Mouse (Mus musculus) kidney, embryonic 16.5 days (tissue): Measurements from ENCODE around the gene Mtus2. TPM values are rescaled to one million over a fixed set of nuclear protein-coding genes. Genes with fewer than 3 reads are reported as not detected.

Source experiments
- ATAC-seq: fragments of 200-750 bp; cut with Nextera tagmentation; 2 replicates; pipeline ENCODE4 v1.8.0; 2017; ENCODE audit warnings: moderate TSS enrichment; ENCODE audit not compliant: low FRiP score, low TSS enrichment
- H3K27ac ChIP-seq: fragments of 300-500 bp; sonication (generic); 2 replicates; pipeline ENCODE4 v1.5.1; 2014; ENCODE audit warnings: low read length
- H3K27me3 ChIP-seq: fragments of 300-500 bp; sonication (generic); 2 replicates; pipeline ENCODE4 v1.6.1; 2014; ENCODE audit warnings: low read length, control low read depth, mixed read lengths; ENCODE audit not compliant: insufficient read depth
- H3K36me3 ChIP-seq: fragments of 300-500 bp; sonication (generic); 2 replicates; pipeline ENCODE4 v1.6.1; 2014; ENCODE audit warnings: low read length, control low read depth, mixed read lengths; ENCODE audit not compliant: insufficient read depth
- H3K4me1 ChIP-seq: fragments of 300-500 bp; sonication (generic); 2 replicates; pipeline ENCODE4 v1.6.1; 2014; ENCODE audit warnings: low read length, control low read depth, mixed read lengths; ENCODE audit not compliant: insufficient read depth
- H3K4me2 ChIP-seq: fragments of 300-500 bp; sonication (generic); replicated peaks from 2 replicates; pipeline ENCODE4 v1.6.1; 2014; ENCODE audit warnings: low read depth, low read length
- H3K4me3 ChIP-seq: fragments of 300-500 bp; sonication (generic); 2 replicates; pipeline ENCODE4 v1.5.1; 2014; ENCODE audit warnings: mild to moderate bottlenecking, low read length
- H3K9ac ChIP-seq: fragments of 300-500 bp; sonication (generic); replicated peaks from 2 replicates; pipeline ENCODE4 v1.6.1; 2014; ENCODE audit warnings: low read length
- H3K9me3 ChIP-seq: fragments of 300-500 bp; sonication (generic); 2 replicates; pipeline ENCODE4 v1.6.1; 2016; ENCODE audit warnings: low read length, control low read depth
- WGBS: fragments of 180-500 bp; shearing (Covaris S2); extraction: QIAGEN DNeasy Blood & Tissue Kit; methylation state at CpG from one replicate; pipeline ENCODE4 v1.1.7; 2014; 5-methylcytosine and 5-hydroxymethylcytosine counted together
- polyA plus RNA-seq: library from polyadenylated mRNA; unstranded; fragments of >200 nt; fragmentation: Nextera tagmentation; extraction: Ambion mirVana; gene quantifications from 2 replicates; pipeline ENCODE4 v1.2.1, GENCODE M21; 2015

The Mtus2 gene
- polyA plus RNA-seq, 1 experiment from 2014 or later = 2.7 TPM

- H3K4me2 ChIP-seq = no peak overlapping the region
- no peaks in the 10 kb centered on the region for H3K9me3 ChIP-seq
- no peak overlapping the region for H3K9ac ChIP-seq
- H3K4me1 ChIP-seq = no peaks in the 10 kb centered on the region
- H3K4me3 ChIP-seq = no peak overlapping the region
- no peak for ATAC-seq
- H3K36me3 ChIP-seq = no peaks in the 10 kb centered on the region
- WGBS = 40% methylated on average over 1 of the region's 1 CpGs
- H3K27me3 ChIP-seq = no peaks in the 10 kb centered on the region
- no peak overlapping the region for H3K27ac ChIP-seq
Measured at GRCm38 (mm10) chr5:148244471-148244870, 287.4 kb downstream of the Mtus2 start.

DNA sequence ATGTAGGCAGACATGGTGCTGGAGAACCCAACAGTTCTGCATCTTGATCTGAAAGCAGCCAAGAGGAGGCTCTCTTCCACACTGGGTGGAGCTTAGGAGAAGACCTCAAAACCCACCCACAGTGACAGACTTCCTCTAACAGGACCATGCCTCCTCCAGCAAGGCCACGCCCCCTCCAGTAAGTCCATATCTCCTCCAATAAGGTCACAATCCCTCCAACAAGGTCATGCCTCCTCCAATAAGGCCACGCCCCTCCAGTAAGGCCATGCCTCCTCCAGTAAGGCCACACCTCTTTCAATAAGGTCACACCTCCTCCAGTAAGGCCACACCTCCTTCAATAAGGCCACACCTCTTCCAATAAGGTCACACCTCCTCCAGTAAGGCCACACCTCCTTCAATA lies 288.3 kb downstream of the Mtus2 start:
- H3K4me1 ChIP-seq = no peaks in the 10 kb centered on the region
- WGBS = 86% methylated on average over 2 of the region's 2 CpGs
- 0 out of 2 replicates have a peak, but pooled peaks cover under 1% of the 10 kb centered on the region for H3K9me3 ChIP-seq
- no peak overlapping the region for H3K9ac ChIP-seq
- H3K4me3 ChIP-seq = no peak overlapping the region
- no peaks in the 10 kb centered on the region for H3K27me3 ChIP-seq
- H3K36me3 ChIP-seq = no peaks in the 10 kb centered on the region
- no peak overlapping the region for H3K4me2 ChIP-seq
- H3K27ac ChIP-seq = no peak overlapping the region
- no peak for ATAC-seq

DNA sequence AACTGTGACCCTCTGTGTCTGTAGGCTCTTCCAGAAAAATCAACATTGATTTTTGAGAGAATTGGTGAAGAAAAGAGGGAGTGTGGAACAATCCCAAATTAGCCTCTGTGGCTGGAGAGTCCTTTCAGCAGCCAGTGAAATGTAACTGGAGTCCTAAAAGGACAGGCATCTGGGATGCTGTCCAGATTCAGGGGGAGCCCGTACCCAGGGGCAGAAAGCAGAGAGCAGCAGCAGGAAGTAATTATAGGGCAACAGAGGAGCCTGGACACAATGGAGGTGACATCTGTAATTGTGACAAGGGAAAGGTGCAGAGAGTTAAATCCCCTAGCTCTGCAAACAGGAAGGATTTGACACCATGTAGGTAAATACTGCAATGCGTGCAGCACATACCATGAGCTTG lies 291.1 kb downstream of the Mtus2 start:
- no peak overlapping the region for H3K4me2 ChIP-seq
- 0 out of 2 replicates have a peak, but pooled peaks cover 3% of the 10 kb centered on the region for H3K9me3 ChIP-seq
- H3K9ac ChIP-seq = no peak overlapping the region
- no peaks in the 10 kb centered on the region for H3K36me3 ChIP-seq
- no peaks in the 10 kb centered on the region for H3K27me3 ChIP-seq
- H3K4me3 ChIP-seq = no peak overlapping the region
- WGBS = 28% methylated on average over 2 of the region's 2 CpGs
- no peaks in the 10 kb centered on the region for H3K4me1 ChIP-seq
- no peak for ATAC-seq
- no peak overlapping the region for H3K27ac ChIP-seq

GRCm38 (mm10) chr5:148251847-148252246 lies 294.7 kb downstream of the Mtus2 start:
- no peak overlapping the region; the same call in 1 of the 2 replicates for H3K9ac ChIP-seq
- no peak overlapping the region for H3K27ac ChIP-seq
- no peaks in the 10 kb centered on the region for H3K36me3 ChIP-seq
- ATAC-seq = no peak
- no peaks in the 10 kb centered on the region for H3K4me1 ChIP-seq
- H3K4me2 ChIP-seq = no peak overlapping the region
- no peak overlapping the region for H3K4me3 ChIP-seq
- no peaks in the 10 kb centered on the region for H3K27me3 ChIP-seq
- 0 out of 2 replicates have a peak, but pooled peaks cover 3% of the 10 kb centered on the region for H3K9me3 ChIP-seq

GRCm38 (mm10) chr5:148262016-148262415 lies 304.9 kb downstream of the Mtus2 start:
- Histone ChIP-seq H3K27me3 (peaks cover 9% of the 10 kb centered on the region; the same call in 1 of the 2 replicates), H3K9me3 (0 out of 2 replicates have a peak, but pooled peaks cover 2% of the 10 kb centered on the region), H3K27ac (no peak overlapping the region), H3K9ac (no peak overlapping the region), H3K36me3 (no peaks in the 10 kb centered on the region), H3K4me3 (no peak overlapping the region), H3K4me2 (no peak overlapping the region), H3K4me1 (0 out of 2 replicates have a peak, but pooled peaks cover 3% of the 10 kb centered on the region)
- no peak for ATAC-seq
- 89% methylated on average over 7 of the region's 7 CpGs for WGBS

DNA sequence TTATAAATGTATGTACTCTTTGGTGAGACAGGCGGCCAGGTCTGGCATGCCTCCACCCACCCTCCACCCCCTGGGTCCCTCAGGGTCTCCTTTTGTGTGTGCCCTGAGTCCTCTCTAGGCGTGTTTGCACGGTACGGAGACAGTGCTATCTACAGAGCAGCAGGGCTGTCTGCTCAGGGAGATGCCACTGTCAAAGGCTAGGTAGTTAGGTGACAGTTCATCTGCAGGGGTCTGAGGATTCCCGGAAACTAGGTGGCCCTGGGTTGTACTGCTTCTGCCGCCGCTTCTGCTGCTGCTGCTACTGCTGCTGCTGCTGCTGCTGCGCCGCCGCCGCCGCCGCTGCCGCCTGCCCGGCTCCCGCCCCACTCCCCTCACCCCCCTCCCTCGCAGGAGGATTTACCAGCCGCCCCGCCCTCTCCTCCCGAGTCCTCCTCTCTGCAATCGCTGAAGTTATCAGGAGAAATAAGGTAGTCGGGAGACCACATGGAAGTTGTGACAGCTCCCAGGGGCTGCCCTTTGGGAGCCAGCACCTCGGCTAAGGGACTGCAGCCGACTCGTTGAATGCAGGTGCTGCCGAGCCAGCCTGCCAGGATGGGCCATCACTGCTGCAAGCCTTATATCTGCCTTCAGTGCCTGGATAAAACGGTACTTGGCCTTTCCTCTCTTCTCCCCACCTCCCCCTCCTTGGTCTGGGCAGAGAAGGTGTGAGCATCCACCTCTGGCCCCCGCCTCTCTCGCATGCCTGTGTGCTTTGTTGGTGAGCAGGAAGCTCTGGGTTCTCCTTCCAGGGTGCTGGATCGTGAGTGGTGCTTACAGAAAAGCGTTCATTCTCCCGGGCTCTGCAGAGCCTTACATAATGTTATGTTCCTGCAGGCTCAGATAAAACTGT lies 307.9 kb downstream of the Mtus2 start:
- H3K36me3 ChIP-seq = no peaks in the 10 kb centered on the region
- ATAC-seq = peak; percentile 51; the same call in 1 of the 2 replicates
- H3K27ac ChIP-seq = no peak overlapping the region
- H3K9ac ChIP-seq = peak overlapping the region; percentile 39
- no peaks in the 10 kb centered on the region for H3K9me3 ChIP-seq
- peak overlapping the region; percentile 79 for H3K4me2 ChIP-seq
- H3K4me1 ChIP-seq = 0 out of 2 replicates have a peak, but pooled peaks cover 3% of the 10 kb centered on the region
- peaks cover 9% of the 10 kb centered on the region; the same call in 1 of the 2 replicates for H3K27me3 ChIP-seq
- WGBS = under 1% methylated on average over 32 of the region's 32 CpGs
- peak overlapping the region; percentile 52 for H3K4me3 ChIP-seq

DNA sequence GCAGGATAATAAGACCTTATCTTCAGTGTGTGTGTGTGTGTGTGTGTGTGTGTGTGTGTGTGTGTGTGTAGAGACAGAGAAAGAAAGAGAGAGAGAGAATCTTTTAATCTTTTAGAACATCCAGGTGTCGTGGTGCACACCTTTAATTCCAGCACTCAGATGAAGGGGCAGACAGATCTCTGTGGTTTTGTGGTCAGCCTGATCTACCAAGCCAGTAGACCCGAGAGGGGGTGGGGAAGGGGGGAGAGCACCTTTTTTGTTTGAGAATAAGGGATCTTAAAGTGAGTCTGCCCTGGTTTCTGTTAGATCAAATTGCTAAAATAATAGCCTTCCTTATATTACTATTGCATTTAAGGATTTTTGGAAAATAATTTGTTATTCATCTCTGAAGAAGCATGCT lies 309.7 kb downstream of the Mtus2 start:
- no peak for ATAC-seq
- H3K4me1 ChIP-seq = 0 out of 2 replicates have a peak, but pooled peaks cover 3% of the 10 kb centered on the region
- H3K4me3 ChIP-seq = no peak overlapping the region
- WGBS = 66% methylated on average over 2 of the region's 2 CpGs
- peaks cover 9% of the 10 kb centered on the region; the same call in 1 of the 2 replicates for H3K27me3 ChIP-seq
- H3K9me3 ChIP-seq = no peaks in the 10 kb centered on the region
- H3K4me2 ChIP-seq = no peak overlapping the region
- no peak overlapping the region for H3K27ac ChIP-seq
- H3K9ac ChIP-seq = no peak overlapping the region
- no peaks in the 10 kb centered on the region for H3K36me3 ChIP-seq

GRCm38 (mm10) chr5:148267446-148267845 lies 310.3 kb downstream of the Mtus2 start:
- H3K27me3 ChIP-seq = peaks cover 9% of the 10 kb centered on the region; the same call in 1 of the 2 replicates
- H3K4me2 ChIP-seq = no peak overlapping the region
- H3K9me3 ChIP-seq = no peaks in the 10 kb centered on the region
- ATAC-seq = no peak
- H3K4me1 ChIP-seq = 0 out of 2 replicates have a peak, but pooled peaks cover 3% of the 10 kb centered on the region
- no peak overlapping the region for H3K4me3 ChIP-seq
- WGBS = 69% methylated on average over 4 of the region's 4 CpGs
- H3K36me3 ChIP-seq = no peaks in the 10 kb centered on the region
- H3K9ac ChIP-seq = no peak overlapping the region
- no peak overlapping the region for H3K27ac ChIP-seq

- H3K9me3 ChIP-seq = no peaks in the 10 kb centered on the region
- H3K4me2 ChIP-seq = no peak overlapping the region
- H3K4me3 ChIP-seq = no peak overlapping the region
- WGBS = 62% methylated on average over 6 of the region's 6 CpGs
- no peak overlapping the region for H3K9ac ChIP-seq
- no peak for ATAC-seq
- no peaks in the 10 kb centered on the region for H3K27me3 ChIP-seq
- no peaks in the 10 kb centered on the region for H3K36me3 ChIP-seq
- H3K27ac ChIP-seq = no peak overlapping the region
- H3K4me1 ChIP-seq = no peaks in the 10 kb centered on the region
Measured at GRCm38 (mm10) chr5:148272065-148272464, 314.9 kb downstream of the Mtus2 start.

DNA sequence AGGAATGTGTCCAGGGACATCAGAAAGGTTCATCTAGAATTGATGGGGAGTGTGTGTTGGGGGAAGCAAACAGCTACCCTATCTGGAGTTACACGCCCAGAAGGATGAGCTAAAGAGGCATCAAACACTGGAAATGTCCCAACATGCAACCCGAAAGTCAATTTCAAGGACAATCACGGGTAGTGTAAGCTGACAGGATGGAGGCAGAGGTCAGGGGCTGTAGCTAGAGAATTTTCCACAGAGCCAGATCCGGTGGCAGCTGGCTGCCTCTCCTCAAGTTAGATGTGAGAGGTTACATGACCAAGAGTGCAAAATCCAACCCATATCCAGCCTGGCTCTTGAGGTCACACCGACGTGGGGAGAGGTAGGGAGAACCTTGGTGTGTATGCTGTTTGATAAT lies 315.7 kb downstream of the Mtus2 start:
- Histone ChIP-seq H3K4me2 (no peak overlapping the region), H3K4me1 (no peaks in the 10 kb centered on the region), H3K27me3 (no peaks in the 10 kb centered on the region), H3K4me3 (no peak overlapping the region), H3K36me3 (no peaks in the 10 kb centered on the region), H3K9me3 (no peaks in the 10 kb centered on the region), H3K9ac (no peak overlapping the region), H3K27ac (no peak overlapping the region)
- no peak for ATAC-seq
- 80% methylated on average over 6 of the region's 6 CpGs for WGBS
